Mouse (Mus musculus): ENCODE measurements around the gene L3mbtl1. TPM values are rescaled to one million over a fixed set of nuclear protein-coding genes. Genes with fewer than 3 reads are reported as not detected.

Gene L3mbtl1
- not detected in 2 replicates for polyA plus RNA-seq (2012; ENCODE audit: low replicate concordance)

GRCm38 (mm10) chr2:162943148-162943846, at the start of gene L3mbtl1:
Gene L3mbtl1, plus strand, starts transcription at chr2:162943472.

GRCm38 (mm10) chr2:162931123-162931673, 12.1 kb upstream of the L3mbtl1 start, which contains the start of gene Srsf6:
Gene Srsf6, plus strand, starts transcription at chr2:162931528.

GRCm38 (mm10) chr2:162987218-162987617, 43.9 kb downstream of the L3mbtl1 start, which contains the start of gene Sgk2:
Gene Sgk2, plus strand, starts transcription at chr2:162987330.

GRCm38 (mm10) chr2:163016916-163017743, 73.9 kb downstream of the L3mbtl1 start, which contains the start of gene Ift52:
Gene Ift52, plus strand, starts transcription at chr2:163017354.

Other genes starting within 250 kb of the L3mbtl1 start
- 60.1 and 124 TPM in 2 replicates for gene Srsf6, start 11.9 kb upstream of the L3mbtl1 start, polyA plus RNA-seq (2012; ENCODE audit: low replicate concordance)
- gene Sgk2, start 43.9 kb downstream of the L3mbtl1 start, polyA plus RNA-seq (2012; ENCODE audit: low replicate concordance), result not detected in 2 replicates
- 2.8 and 5.1 TPM in 2 replicates for gene Ift52, start 73.9 kb downstream of the L3mbtl1 start, polyA plus RNA-seq (2012; ENCODE audit: low replicate concordance)
- 5.4 and 13.6 TPM in 2 replicates for gene Mybl2, start 111.2 kb downstream of the L3mbtl1 start, polyA plus RNA-seq (2012; ENCODE audit: low replicate concordance)
- gene Gtsf1l, start 144.4 kb downstream of the L3mbtl1 start, polyA plus RNA-seq (2012; ENCODE audit: low replicate concordance), result not detected in 2 replicates